Mouse (Mus musculus): ENCODE results near the gene 4930539E08Rik. TPM values are rescaled to one million over a fixed set of nuclear protein-coding genes. Genes with fewer than 3 reads are reported as not detected.

4930539E08Rik gene
- polyA plus RNA-seq, 1 experiment from 2014 or later: 0.16 TPM

- Histone ChIP-seq H3K27me3 (no peaks in the 10 kb centered on the region; the same call in 1 of the 2 replicates), H3K4me2 (no peak overlapping the region), H3K4me1 (replicated peaks) (peaks cover 11% of the 10 kb centered on the region), H3K4me3 (replicated peaks) (no peak overlapping the region), H3K9me3 (no peaks in the 10 kb centered on the region), H3K36me3 (no peaks in the 10 kb centered on the region), H3K9ac (replicated peaks) (no peak overlapping the region), H3K27ac (no peak overlapping the region)
- ATAC-seq (ENCODE audit: insufficient number of reproducible peaks, insufficient read depth, low FRiP score, low TSS enrichment, low read depth): no peak
- WGBS: 89% methylated on average over 7 of the region's 7 CpGs
These were observed 42.8 kb downstream of the 4930539E08Rik start for GRCm38 (mm10) chr17:28872322-28872721.

- no peak for ATAC-seq (ENCODE audit: insufficient number of reproducible peaks, insufficient read depth, low FRiP score, low TSS enrichment, low read depth)
- H3K9me3 ChIP-seq: no peaks in the 10 kb centered on the region
- H3K4me3 ChIP-seq (replicated peaks): no peak overlapping the region
- H3K4me1 ChIP-seq (replicated peaks): peaks cover 11% of the 10 kb centered on the region
- H3K36me3 ChIP-seq: no peaks in the 10 kb centered on the region
- H3K27ac ChIP-seq: no peak overlapping the region
- H3K9ac ChIP-seq (replicated peaks): no peak overlapping the region
- H3K4me2 ChIP-seq: no peak overlapping the region
- WGBS: 81% methylated on average over 11 of the region's 11 CpGs
- no peaks in the 10 kb centered on the region; the same call in 1 of the 2 replicates for H3K27me3 ChIP-seq
These were observed 43.3 kb downstream of the 4930539E08Rik start for GRCm38 (mm10) chr17:28871831-28872230.

- Histone ChIP-seq H3K4me2 (no peak overlapping the region), H3K4me1 (replicated peaks) (peaks cover 11% of the 10 kb centered on the region), H3K27me3 (no peaks in the 10 kb centered on the region), H3K27ac (no peak overlapping the region), H3K9me3 (no peaks in the 10 kb centered on the region), H3K9ac (replicated peaks) (no peak overlapping the region), H3K36me3 (no peaks in the 10 kb centered on the region), H3K4me3 (replicated peaks) (no peak overlapping the region)
- no peak for ATAC-seq (ENCODE audit: insufficient number of reproducible peaks, insufficient read depth, low FRiP score, low TSS enrichment, low read depth)
- 74% methylated on average over 5 of the region's 5 CpGs for WGBS
These were observed 44.7 kb downstream of the 4930539E08Rik start for GRCm38 (mm10) chr17:28870435-28870834.

DNA sequence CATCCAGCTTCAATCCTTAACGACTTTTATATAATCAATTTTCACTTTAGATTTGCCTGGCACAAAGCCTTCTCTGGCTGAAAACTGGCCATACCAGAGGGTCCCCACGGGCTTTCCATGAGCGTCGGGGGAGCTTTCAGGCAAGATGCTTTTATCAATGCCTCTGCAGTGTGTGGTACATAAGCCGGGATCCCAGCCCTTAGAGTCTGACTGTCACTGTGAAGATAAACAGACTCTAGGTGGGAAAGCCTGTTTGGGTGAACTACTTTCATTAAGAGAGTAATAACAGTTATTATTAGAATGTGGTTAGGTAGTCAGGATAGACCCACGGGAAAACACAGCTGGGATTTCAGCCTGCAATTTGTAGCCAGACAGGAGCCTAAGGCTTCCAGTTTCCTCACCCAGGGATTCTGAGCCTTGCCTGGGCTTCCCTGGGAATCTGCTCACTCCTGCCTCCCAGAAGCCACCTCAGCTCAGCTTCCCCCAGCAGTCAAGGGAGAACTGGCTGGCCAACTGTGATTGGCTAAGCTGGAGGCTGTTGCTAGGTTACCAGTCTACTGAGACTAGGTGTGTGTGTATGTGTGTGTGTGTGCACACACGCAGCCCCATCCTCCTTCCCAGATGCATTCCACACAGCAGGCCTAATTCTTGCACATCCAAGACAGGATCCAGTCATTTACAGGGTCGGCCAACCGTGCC lies 45.6 kb downstream of the 4930539E08Rik start:
- Histone ChIP-seq H3K27me3 (no peaks in the 10 kb centered on the region), H3K36me3 (no peaks in the 10 kb centered on the region), H3K4me3 (replicated peaks) (no peak overlapping the region), H3K4me1 (replicated peaks) (peaks cover 7% of the 10 kb centered on the region), H3K9ac (replicated peaks) (no peak overlapping the region), H3K4me2 (no peak overlapping the region), H3K27ac (no peak overlapping the region), H3K9me3 (no peaks in the 10 kb centered on the region)
- no peak for ATAC-seq (ENCODE audit: insufficient number of reproducible peaks, insufficient read depth, low FRiP score, low TSS enrichment, low read depth)
- WGBS: 63% methylated on average over 9 of the region's 9 CpGs

DNA sequence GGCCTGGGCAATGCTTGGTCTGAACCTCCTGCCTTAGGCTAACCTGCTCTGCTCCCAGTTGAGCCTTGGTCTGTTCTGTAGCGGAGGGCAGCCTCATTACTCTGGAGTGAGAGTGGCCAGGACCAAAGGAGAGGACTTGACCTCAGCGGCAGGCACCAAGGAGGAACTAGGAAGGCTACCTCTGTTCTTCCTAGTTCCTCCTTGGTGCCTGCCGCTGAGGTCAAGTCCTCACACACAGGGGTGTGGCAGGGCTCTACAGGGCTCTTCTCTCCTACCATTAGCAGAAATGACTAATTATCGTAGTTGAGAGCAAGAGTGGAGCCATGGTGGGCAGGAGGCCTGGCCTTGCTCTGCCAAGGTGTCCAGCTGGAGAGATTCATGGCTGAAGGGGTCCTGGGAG lies 47.7 kb downstream of the 4930539E08Rik start:
- 90% methylated on average over 4 of the region's 4 CpGs for WGBS
- Histone ChIP-seq H3K9me3 (no peaks in the 10 kb centered on the region), H3K36me3 (no peaks in the 10 kb centered on the region), H3K4me3 (replicated peaks) (no peak overlapping the region), H3K4me1 (replicated peaks) (peaks cover 7% of the 10 kb centered on the region), H3K27ac (no peak overlapping the region), H3K27me3 (no peaks in the 10 kb centered on the region), H3K9ac (replicated peaks) (no peak overlapping the region), H3K4me2 (no peak overlapping the region)
- no peak for ATAC-seq (ENCODE audit: insufficient number of reproducible peaks, insufficient read depth, low FRiP score, low TSS enrichment, low read depth)

DNA sequence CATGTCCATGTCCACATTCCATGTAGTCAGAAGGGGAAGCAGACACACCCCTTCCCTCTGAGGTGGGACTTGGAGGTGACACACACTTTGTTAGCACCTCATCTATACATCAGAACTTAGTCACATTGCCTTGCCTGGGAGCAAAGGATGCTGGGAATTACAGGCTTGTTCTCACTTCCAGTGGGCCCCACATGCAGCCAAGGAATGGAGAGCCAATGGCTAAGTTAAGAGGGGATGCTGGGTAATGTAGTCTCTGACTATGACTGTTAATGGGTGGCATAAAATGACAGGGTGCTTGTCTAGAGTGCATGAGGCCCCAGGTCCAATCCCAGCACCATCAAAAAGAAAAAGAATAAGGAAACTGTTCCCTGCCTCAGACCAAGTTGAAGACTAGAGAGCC lies 48.2 kb downstream of the 4930539E08Rik start:
- Histone ChIP-seq H3K9ac (replicated peaks) (no peak overlapping the region), H3K9me3 (no peaks in the 10 kb centered on the region), H3K36me3 (no peaks in the 10 kb centered on the region), H3K27ac (no peak overlapping the region), H3K27me3 (no peaks in the 10 kb centered on the region), H3K4me1 (replicated peaks) (peaks cover 7% of the 10 kb centered on the region), H3K4me3 (replicated peaks) (no peak overlapping the region), H3K4me2 (no peak overlapping the region)
- ATAC-seq (ENCODE audit: insufficient number of reproducible peaks, insufficient read depth, low FRiP score, low TSS enrichment, low read depth): no peak

- Histone ChIP-seq H3K4me1 (replicated peaks) (peaks cover 2% of the 10 kb centered on the region), H3K4me2 (no peak overlapping the region), H3K36me3 (no peaks in the 10 kb centered on the region), H3K27me3 (no peaks in the 10 kb centered on the region), H3K9ac (replicated peaks) (no peak overlapping the region), H3K4me3 (replicated peaks) (no peak overlapping the region), H3K9me3 (no peaks in the 10 kb centered on the region), H3K27ac (no peak overlapping the region)
- WGBS: 70% methylated on average over 6 of the region's 6 CpGs
- no peak for ATAC-seq (ENCODE audit: insufficient number of reproducible peaks, insufficient read depth, low FRiP score, low TSS enrichment, low read depth)
These were observed 50.7 kb downstream of the 4930539E08Rik start for GRCm38 (mm10) chr17:28864464-28864863.

GRCm38 (mm10) chr17:28863926-28864325 lies 51.2 kb downstream of the 4930539E08Rik start:
- 73% methylated on average over 7 of the region's 7 CpGs for WGBS
- Histone ChIP-seq H3K4me2 (no peak overlapping the region), H3K27ac (no peak overlapping the region), H3K4me1 (replicated peaks) (no peaks in the 10 kb centered on the region), H3K27me3 (no peaks in the 10 kb centered on the region), H3K36me3 (no peaks in the 10 kb centered on the region), H3K4me3 (replicated peaks) (no peak overlapping the region), H3K9ac (replicated peaks) (no peak overlapping the region), H3K9me3 (no peaks in the 10 kb centered on the region)
- no peak for ATAC-seq (ENCODE audit: insufficient number of reproducible peaks, insufficient read depth, low FRiP score, low TSS enrichment, low read depth)

DNA sequence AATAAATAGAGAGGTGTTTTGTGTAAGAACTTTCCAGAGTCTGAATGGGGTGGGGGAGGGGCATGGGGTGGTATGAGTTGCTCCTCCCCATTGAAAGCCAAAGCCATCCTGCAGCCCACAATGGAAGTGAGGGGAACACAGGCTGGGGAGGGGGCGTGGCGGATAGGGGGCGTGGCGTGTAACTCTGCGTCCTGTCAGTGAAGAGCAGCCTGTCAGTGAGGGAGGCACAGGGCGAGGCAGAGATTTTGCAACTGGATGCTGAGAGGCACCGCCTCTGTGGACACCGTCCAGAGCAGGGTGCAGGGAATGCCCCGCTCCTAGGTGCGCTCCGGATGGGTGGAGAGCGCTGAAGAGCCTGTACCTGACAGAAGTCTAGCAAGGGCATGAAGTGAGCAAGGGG lies 56.9 kb downstream of the 4930539E08Rik start, which contains the start of gene Pnpla1:
Gene Pnpla1, plus strand, starts transcription at position 207 of the 400 bp plus-strand sequence.
- no peaks in the 10 kb centered on the region for H3K36me3 ChIP-seq
- no peak within 1 kb of the TSS for H3K9ac ChIP-seq (replicated peaks)
- H3K9me3 ChIP-seq: peaks cover 16% of the 10 kb centered on the region
- H3K4me2 ChIP-seq: no peak within 1 kb of the TSS
- no peaks in the 10 kb centered on the region for H3K4me1 ChIP-seq (replicated peaks)
- no peak within 1 kb of the TSS for H3K4me3 ChIP-seq (replicated peaks)
- no peak for ATAC-seq (ENCODE audit: insufficient number of reproducible peaks, insufficient read depth, low FRiP score, low TSS enrichment, low read depth)
- WGBS: 34% methylated on average over 12 of the region's 12 CpGs
- no peak within 1 kb of the TSS for H3K27ac ChIP-seq
- H3K27me3 ChIP-seq: no peaks in the 10 kb centered on the region

DNA sequence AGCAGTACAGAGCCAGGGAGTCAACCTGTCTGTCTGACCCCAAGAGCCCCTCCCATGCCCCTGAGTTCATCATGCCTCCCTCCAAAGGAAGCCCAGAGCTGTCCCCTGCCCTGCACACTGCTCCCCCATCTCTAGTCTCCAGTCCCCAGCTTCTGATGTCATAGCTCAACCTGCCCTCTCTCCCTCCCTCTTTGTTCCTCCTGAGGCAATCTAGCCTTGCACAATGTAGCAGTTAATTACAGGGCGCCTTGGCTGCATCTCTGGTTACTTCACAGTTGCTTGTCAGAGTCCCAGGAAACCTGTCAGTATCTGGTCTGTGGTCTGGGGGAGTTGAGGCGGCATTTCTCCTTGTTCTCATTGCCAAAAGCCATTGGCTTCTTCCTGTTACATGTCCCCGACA lies 59.1 kb downstream of the 4930539E08Rik start:
- H3K27me3 ChIP-seq: no peaks in the 10 kb centered on the region
- no peak overlapping the region for H3K4me2 ChIP-seq
- H3K4me3 ChIP-seq (replicated peaks): no peak overlapping the region
- WGBS: 48% methylated on average over 3 of the region's 3 CpGs
- H3K4me1 ChIP-seq (replicated peaks): no peaks in the 10 kb centered on the region
- H3K27ac ChIP-seq: no peak overlapping the region
- no peaks in the 10 kb centered on the region for H3K36me3 ChIP-seq
- H3K9me3 ChIP-seq: peaks cover 16% of the 10 kb centered on the region
- H3K9ac ChIP-seq (replicated peaks): no peak overlapping the region
- no peak for ATAC-seq (ENCODE audit: insufficient number of reproducible peaks, insufficient read depth, low FRiP score, low TSS enrichment, low read depth)

DNA sequence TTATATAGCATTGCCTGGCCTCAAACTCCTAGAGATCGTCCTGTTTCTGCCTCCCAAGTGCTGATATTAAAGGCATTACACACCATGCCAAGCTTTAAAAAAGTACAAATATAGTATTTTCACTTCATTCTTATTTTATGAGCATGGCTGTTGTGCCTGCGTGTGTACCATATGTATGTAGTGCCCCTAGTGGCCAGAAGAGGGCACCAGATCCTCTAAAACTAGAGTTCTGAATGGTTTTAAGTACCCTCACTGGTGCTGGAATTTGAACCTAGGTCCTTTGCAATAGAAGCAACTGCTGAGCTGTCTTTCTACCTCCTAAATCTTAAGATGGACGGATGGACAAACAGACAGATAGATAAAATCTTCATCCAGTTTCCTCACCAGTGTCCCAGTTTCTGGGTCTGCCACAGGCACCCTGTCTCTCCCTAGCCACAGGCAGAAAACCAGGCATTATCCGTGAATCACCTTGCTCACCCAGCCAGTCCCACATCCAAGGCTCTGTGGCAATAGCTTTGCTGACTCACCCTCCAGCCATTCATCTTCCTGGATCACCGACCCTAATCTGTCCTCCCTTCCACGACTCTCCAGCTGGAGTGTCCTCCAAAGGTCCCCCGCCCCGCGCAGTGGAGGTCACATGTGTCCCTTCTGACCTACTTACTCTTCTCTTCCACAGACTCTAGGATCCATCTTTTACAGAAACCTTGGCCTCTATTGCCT lies 59.8 kb downstream of the 4930539E08Rik start:
- no peak for ATAC-seq (ENCODE audit: insufficient number of reproducible peaks, insufficient read depth, low FRiP score, low TSS enrichment, low read depth)
- H3K9me3 ChIP-seq: peaks cover 16% of the 10 kb centered on the region
- H3K4me2 ChIP-seq: no peak overlapping the region
- no peaks in the 10 kb centered on the region for H3K4me1 ChIP-seq (replicated peaks)
- no peak overlapping the region for H3K9ac ChIP-seq (replicated peaks)
- no peaks in the 10 kb centered on the region for H3K27me3 ChIP-seq
- H3K27ac ChIP-seq: no peak overlapping the region
- no peaks in the 10 kb centered on the region for H3K36me3 ChIP-seq
- 73% methylated on average over 9 of the region's 9 CpGs for WGBS
- no peak overlapping the region for H3K4me3 ChIP-seq (replicated peaks)
